Mouse (Mus musculus) right cerebral cortex, adult 18-20 months (tissue): ENCODE measurements around the gene Gm16368.
"Not testable (repeated sequence)": the region's sequence is repeated elsewhere in the genome, so short reads cannot be mapped to it uniquely, and the experiment has no call there.

Experiments used
- DNase-seq: peaks from one replicate; pipeline ENCODE4 v3.0.0; 2022; ENCODE audit warnings: mixed read lengths

Gm16368 gene

GRCm38 (mm10) chr12:88083397-88083796 lies at the start of gene Gm16368:
Gene Gm16368 (plus strand): TSS chr12:88083697.
- DNase-seq: not testable (repeated sequence)

GRCm38 (mm10) chr12:88039062-88039461 lies 44.4 kb upstream of the Gm16368 start:
- peak; percentile 0 for DNase-seq

- DNase-seq: not testable (repeated sequence)
Observed at GRCm38 (mm10) chr12:88039703-88040102, 43.8 kb upstream of the Gm16368 start.

GRCm38 (mm10) chr12:88045226-88045625 lies 38.3 kb upstream of the Gm16368 start:
- not testable (repeated sequence) for DNase-seq
